Mouse (Mus musculus) heart, embryonic 12.5 days (tissue): ENCODE measurements at regions not wholly inside any gene's neighbourhood (a gene's known extent, or its start where the extent isn't known, plus 50 kb on each side); places are given as distances from the start of the nearest gene placed in this dataset.

Source experiments
- ATAC-seq: fragments of 200-750 bp; cut with Nextera tagmentation; 2 replicates; pipeline ENCODE4 v1.8.0; 2017; ENCODE audit warnings: moderate TSS enrichment, moderate library complexity; ENCODE audit not compliant: insufficient number of reproducible peaks, low FRiP score
- H3K27ac ChIP-seq: fragments of 300-500 bp; sonication (generic); 2 replicates; pipeline ENCODE4 v1.5.1; 2016; ENCODE audit warnings: mild to moderate bottlenecking, moderate library complexity; ENCODE audit not compliant: poor library complexity, severe bottlenecking
- H3K27me3 ChIP-seq: fragments of 300-500 bp; sonication (generic); replicated peaks from 2 replicates; pipeline ENCODE4 v1.6.1; 2016; ENCODE audit warnings: mild to moderate bottlenecking, moderate library complexity
- H3K36me3 ChIP-seq: fragments of 300-500 bp; sonication (generic); 2 replicates; pipeline ENCODE4 v1.6.1; 2016; ENCODE audit warnings: mild to moderate bottlenecking, moderate library complexity
- H3K4me1 ChIP-seq: fragments of 300-500 bp; sonication (generic); replicated peaks from 2 replicates; pipeline ENCODE4 v1.6.1; 2016; ENCODE audit warnings: mild to moderate bottlenecking
- H3K4me2 ChIP-seq: fragments of 300-500 bp; sonication (generic); 2 replicates; pipeline ENCODE4 v1.6.1; 2016; ENCODE audit warnings: mild to moderate bottlenecking, moderate library complexity
- H3K4me3 ChIP-seq: fragments of 300-500 bp; sonication (generic); 2 replicates; pipeline ENCODE4 v1.5.1; 2016; ENCODE audit warnings: mild to moderate bottlenecking
- H3K9ac ChIP-seq: fragments of 300-500 bp; sonication (generic); 2 replicates; pipeline ENCODE4 v1.6.1; 2016; ENCODE audit warnings: mild to moderate bottlenecking, moderate library complexity
- H3K9me3 ChIP-seq: fragments of 300-500 bp; sonication (generic); replicated peaks from 2 replicates; pipeline ENCODE4 v1.6.1; 2016; ENCODE audit warnings: mild to moderate bottlenecking, moderate library complexity
- WGBS: fragments of 180-500 bp; shearing (Covaris S2); methylation state at CpG from one replicate; pipeline ENCODE4 v1.1.7; 2016; 5-methylcytosine and 5-hydroxymethylcytosine counted together

- Histone ChIP-seq H3K4me1 (no peaks in the 10 kb centered on the region), H3K27me3 (no peaks in the 10 kb centered on the region), H3K36me3 (no peaks in the 10 kb centered on the region), H3K4me3 (no peak overlapping the region), H3K9me3 (no peaks in the 10 kb centered on the region), H3K27ac (no peak overlapping the region), H3K9ac (no peak overlapping the region), H3K4me2 (no peak overlapping the region)
- 0 out of 2 replicates have a peak, but pooled peaks have one; percentile 72 for ATAC-seq
Measured at GRCm38 (mm10) chr2:95830608-95831007, 487.4 kb upstream of the Lrrc4c start.

- Histone ChIP-seq H3K27me3 (no peaks in the 10 kb centered on the region), H3K4me3 (no peak overlapping the region), H3K36me3 (no peaks in the 10 kb centered on the region), H3K9ac (no peak overlapping the region), H3K4me1 (no peaks in the 10 kb centered on the region), H3K4me2 (no peak overlapping the region), H3K27ac (no peak overlapping the region), H3K9me3 (no peaks in the 10 kb centered on the region)
- ATAC-seq = no peak
- WGBS = 62% methylated on average over 2 of the region's 2 CpGs
Measured at GRCm38 (mm10) chr2:95833505-95833904, 484.5 kb upstream of the Lrrc4c start.

- WGBS = 72% methylated on average over 2 of the region's 2 CpGs
Measured at GRCm38 (mm10) chr2:95839530-95839929, 478.4 kb upstream of the Lrrc4c start.

More at GRCm38 (mm10) chr2:95839530-95839929, 478.4 kb upstream of the Lrrc4c start:
- no peak overlapping the region for H3K9ac ChIP-seq
- no peak overlapping the region for H3K4me3 ChIP-seq
- H3K9me3 ChIP-seq = no peaks in the 10 kb centered on the region
- no peak overlapping the region for H3K4me2 ChIP-seq
- no peak overlapping the region for H3K27ac ChIP-seq
- H3K36me3 ChIP-seq = no peaks in the 10 kb centered on the region
- H3K27me3 ChIP-seq = no peaks in the 10 kb centered on the region
- no peaks in the 10 kb centered on the region for H3K4me1 ChIP-seq
- ATAC-seq = no peak
